Mouse (Mus musculus) E14TG2a.4 (cell line): ENCODE results near the gene Snx10.

ENCODE experiments used
- CTCF ChIP-seq: conservative IDR thresholded peaks from 2 replicates; pipeline ENCODE4 v1.5.1; 2014; ENCODE audit warnings: low read length
- POU5F1 ChIP-seq: IDR thresholded peaks from 2 replicates; pipeline ENCODE4 v1.6.1; 2014; ENCODE audit warnings: low read length, borderline replicate concordance

DNA sequence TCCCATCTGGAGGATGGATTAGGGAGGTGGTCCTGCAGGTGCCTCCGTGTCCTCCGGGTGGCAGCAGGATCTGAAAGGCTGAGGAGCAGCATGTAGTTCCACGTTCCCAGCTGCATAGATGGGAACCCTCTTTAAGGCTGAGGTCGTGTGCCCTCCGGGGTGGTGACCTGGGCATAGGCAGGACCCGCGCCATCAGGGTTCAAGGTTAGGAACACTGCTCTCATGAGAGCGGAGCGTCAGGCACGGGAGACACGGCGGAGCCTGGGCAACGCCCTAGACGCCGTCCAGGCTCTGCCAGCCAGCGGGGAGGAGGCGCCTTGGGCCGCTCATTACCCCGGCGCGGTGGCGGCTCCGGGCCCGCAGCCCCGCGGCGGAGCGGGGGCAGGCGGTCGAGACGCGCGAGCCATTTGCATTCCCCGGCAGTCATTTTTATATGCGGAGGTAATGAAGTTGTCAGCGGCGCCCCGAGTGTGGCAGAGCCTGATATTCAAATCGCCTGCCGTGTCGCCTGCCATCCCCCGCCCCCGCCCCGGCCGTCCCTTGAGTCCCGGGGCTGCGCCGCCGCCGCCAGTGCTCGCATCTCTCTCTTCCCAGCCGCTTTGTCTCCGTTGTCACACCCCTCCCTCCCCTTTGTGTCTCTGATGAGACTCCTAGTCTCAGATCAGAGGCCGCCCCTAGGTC is 88.8 kb downstream of the Snx10 start:
- TF ChIP-seq CTCF (peak; percentile 37), POU5F1 (no peak)
